Mouse (Mus musculus) liver, embryonic 14.5 days (tissue): ENCODE measurements around the gene Mpped2. TPM values are rescaled to one million over a fixed set of nuclear protein-coding genes. Genes with fewer than 3 reads are reported as not detected.

ENCODE experiments used
- ATAC-seq: fragments of 200-750 bp; cut with Nextera tagmentation; 2 replicates; pipeline ENCODE4 v1.8.0; 2017; ENCODE audit warnings: moderate number of reproducible peaks, mild to moderate bottlenecking, moderate library complexity; ENCODE audit not compliant: insufficient read depth
- DNase-seq, 3 experiments: peaks; one replicate each; pipeline ENCODE4 v3.0.0-alpha.2; 2012 to 2013; ENCODE audit warnings: low read depth in 3 of 3, low spot score in 3 of 3
- H3K27ac ChIP-seq: fragments of 300-500 bp; sonication (generic); 2 replicates; pipeline ENCODE4 v1.5.1; 2014; ENCODE audit warnings: moderate library complexity, mild to moderate bottlenecking, control low read depth, inconsistent platforms
- H3K27me3 ChIP-seq: fragments of 300-500 bp; sonication (generic); 2 replicates; pipeline ENCODE4 v1.6.1; 2014; ENCODE audit warnings: mild to moderate bottlenecking, low read length, moderate library complexity; ENCODE audit not compliant: control insufficient read depth, insufficient read depth
- H3K36me3 ChIP-seq: fragments of 300-500 bp; sonication (generic); replicated peaks from 2 replicates; pipeline ENCODE4 v1.6.1; 2014; ENCODE audit warnings: low read depth; ENCODE audit not compliant: control insufficient read depth, insufficient read depth
- H3K4me1 ChIP-seq, 2 experiments: fragments of 200-500 bp in 1 of 2; fragments of 300-500 bp in 1 of 2; sonication (generic) in 1 of 2; replicated peaks; 2 replicates each; pipeline ENCODE4 v1.6.1; 2012 to 2014; ENCODE audit warnings: antibody characterized with exemption in 1 of 2, inconsistent platforms in 1 of 2, low read length in 1 of 2; ENCODE audit not compliant: control insufficient read depth in 2 of 2, insufficient read depth in 2 of 2
- H3K4me2 ChIP-seq: fragments of 300-500 bp; sonication (generic); 2 replicates; pipeline ENCODE4 v1.6.1; 2014; ENCODE audit warnings: low read depth, mild to moderate bottlenecking, control low read depth, moderate library complexity
- H3K4me3 ChIP-seq, 2 experiments: fragments of 200-500 bp in 1 of 2; fragments of 300-500 bp in 1 of 2; sonication (generic) in 1 of 2; 2 replicates each; pipeline ENCODE4 v1.5.1; 2012 to 2014; ENCODE audit warnings: low read depth in 2 of 2, low read length in 2 of 2, mild to moderate bottlenecking in 2 of 2, control low read depth in 1 of 2, inconsistent platforms in 1 of 2, moderate library complexity in 1 of 2; ENCODE audit not compliant: insufficient read depth in 1 of 2
- H3K9ac ChIP-seq: fragments of 300-500 bp; sonication (generic); replicated peaks from 2 replicates; pipeline ENCODE4 v1.6.1; 2014; ENCODE audit warnings: mild to moderate bottlenecking, control low read depth, moderate library complexity
- H3K9me3 ChIP-seq: fragments of 300-500 bp; sonication (generic); 2 replicates; pipeline ENCODE4 v1.6.1; 2016; ENCODE audit warnings: low read length, mixed read lengths; ENCODE audit not compliant: control insufficient read depth
- CTCF ChIP-seq: IDR thresholded peaks from 2 replicates; pipeline ENCODE4 v1.5.1; 2016; ENCODE audit warnings: antibody characterized with exemption, low read depth, control low read depth
- EP300 ChIP-seq: IDR thresholded peaks from 2 replicates; pipeline ENCODE4 v1.6.1; 2016; ENCODE audit warnings: antibody characterized with exemption, low read depth
- WGBS: fragments of 180-500 bp; shearing (Covaris S2); extraction: QIAGEN DNeasy Blood & Tissue Kit; methylation state at CpG from one replicate; pipeline ENCODE4 v1.1.7; 2014; ENCODE audit not compliant: insufficient replicate concordance; 5-methylcytosine and 5-hydroxymethylcytosine counted together
- polyA plus RNA-seq, 2 experiments: library from polyadenylated mRNA; depleted of rRNA in 1 of 2; stranded (reverse) in 1 of 2; unstranded in 1 of 2; fragments of >200 nt; fragmentation: Nextera tagmentation in 1 of 2; extraction: Ambion mirVana in 1 of 2; gene quantifications; 2 replicates each; pipeline versions ENCODE4 v1.2.1 to v1.2.3; 2012 to 2014

Mpped2 gene
- polyA plus RNA-seq, 2 experiments = 0.67 to 0.68 TPM

GRCm38 (mm10) chr2:106860856-106861679 lies 168.0 kb downstream of the Mpped2 start:
- Histone ChIP-seq H3K27me3 (no peaks in the 10 kb centered on the region), H3K4me3 (no peak overlapping the region), H3K36me3 (no peaks in the 10 kb centered on the region), H3K9me3 (no peaks in the 10 kb centered on the region), H3K27ac (no peak overlapping the region), H3K4me2 (no peak overlapping the region), H3K4me1 (peaks cover 0 to 3% of the 10 kb centered on the region in 2 experiments; a peak in 1 of 4 replicates), H3K9ac (no peak overlapping the region)
- TF ChIP-seq EP300 (no peak), CTCF (no peak)
- WGBS = 72% methylated on average over 21 of the region's 21 CpGs
- no peak for ATAC-seq
- no peak for DNase-seq

- TF ChIP-seq EP300 (no peak), CTCF (no peak)
- no peak overlapping the region for H3K4me2 ChIP-seq
- H3K9ac ChIP-seq = no peak overlapping the region
- H3K27ac ChIP-seq = no peak overlapping the region
- no peaks in the 10 kb centered on the region for H3K27me3 ChIP-seq
- H3K36me3 ChIP-seq = no peaks in the 10 kb centered on the region
- no peaks in the 10 kb centered on the region for H3K4me1 ChIP-seq
- H3K4me3 ChIP-seq = no peak overlapping the region
- WGBS = 42% methylated on average over 11 of the region's 11 CpGs
- H3K9me3 ChIP-seq = no peaks in the 10 kb centered on the region
- DNase-seq = no peak
- ATAC-seq = no peak
Observed at GRCm38 (mm10) chr2:106863050-106863653, 170.1 kb downstream of the Mpped2 start.

DNA sequence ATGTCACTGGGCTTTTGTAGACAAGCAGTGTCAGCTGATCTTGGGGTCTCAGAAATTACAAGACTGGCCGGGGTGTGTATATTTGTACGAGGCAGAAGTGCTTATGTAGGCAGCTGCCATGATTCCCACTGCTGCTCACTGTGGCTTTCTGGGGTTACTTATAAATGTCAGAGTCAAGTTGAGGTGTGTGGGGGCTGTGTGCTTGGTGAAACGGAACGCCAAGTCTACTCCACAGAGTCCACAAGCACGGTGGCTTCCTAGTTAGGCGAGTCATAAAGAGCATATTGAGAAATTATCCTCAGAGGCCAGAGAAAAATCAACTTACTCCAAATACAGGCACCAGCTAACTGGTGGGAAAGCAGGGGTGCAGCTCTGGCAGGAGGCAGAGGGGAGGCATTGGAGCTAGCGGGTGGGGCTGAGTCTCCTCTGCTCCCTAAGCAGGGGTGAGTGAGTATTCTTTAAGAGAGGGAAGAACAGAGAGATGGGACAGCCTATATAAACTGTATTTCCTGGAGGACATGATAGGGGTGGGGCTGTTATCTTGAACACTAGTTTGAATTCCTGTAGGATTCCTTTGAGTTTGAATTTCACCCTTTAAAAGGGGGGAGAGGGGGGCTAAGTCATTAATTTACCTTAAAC lies 172.2 kb downstream of the Mpped2 start:
- Histone ChIP-seq H3K27ac (no peak overlapping the region), H3K9ac (no peak overlapping the region), H3K27me3 (no peaks in the 10 kb centered on the region), H3K4me3 (no peak overlapping the region), H3K36me3 (no peaks in the 10 kb centered on the region), H3K4me1 (no peaks in the 10 kb centered on the region), H3K4me2 (no peak overlapping the region), H3K9me3 (no peaks in the 10 kb centered on the region)
- TF ChIP-seq CTCF = no peak
- no peak for TF ChIP-seq EP300
- ATAC-seq (no peak), DNase-seq (no peak)
- WGBS = 69% methylated on average over 7 of the region's 7 CpGs

DNA sequence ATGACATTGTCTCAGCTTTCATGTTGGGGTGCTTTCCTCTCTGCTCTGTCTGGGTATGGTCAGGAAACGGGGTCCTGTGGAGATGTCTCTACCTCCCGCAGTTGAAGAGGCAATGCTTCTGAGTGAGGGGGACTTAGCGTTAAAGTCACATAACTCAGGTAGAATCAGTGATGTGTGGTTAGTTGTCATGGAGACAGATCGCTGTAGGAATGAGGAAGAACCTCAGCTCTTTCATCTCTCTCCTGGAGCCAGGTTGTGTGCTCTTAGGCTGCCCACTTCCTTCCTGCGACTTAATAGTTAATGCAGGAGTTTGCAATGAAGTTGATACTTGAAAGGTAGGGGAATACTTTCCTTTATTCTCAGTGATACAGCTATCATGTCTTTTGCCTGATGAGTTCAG lies 173.2 kb downstream of the Mpped2 start:
- no peak overlapping the region for H3K4me2 ChIP-seq
- H3K4me1 ChIP-seq = no peaks in the 10 kb centered on the region
- no peak overlapping the region for H3K4me3 ChIP-seq
- H3K27me3 ChIP-seq = no peaks in the 10 kb centered on the region
- TF ChIP-seq CTCF = no peak
- TF ChIP-seq EP300 = no peak
- DNase-seq = no peak
- H3K27ac ChIP-seq = no peak overlapping the region
- no peaks in the 10 kb centered on the region for H3K9me3 ChIP-seq
- 35% methylated on average over 5 of the region's 5 CpGs for WGBS
- H3K9ac ChIP-seq = no peak overlapping the region
- ATAC-seq = no peak
- H3K36me3 ChIP-seq = no peaks in the 10 kb centered on the region

DNA sequence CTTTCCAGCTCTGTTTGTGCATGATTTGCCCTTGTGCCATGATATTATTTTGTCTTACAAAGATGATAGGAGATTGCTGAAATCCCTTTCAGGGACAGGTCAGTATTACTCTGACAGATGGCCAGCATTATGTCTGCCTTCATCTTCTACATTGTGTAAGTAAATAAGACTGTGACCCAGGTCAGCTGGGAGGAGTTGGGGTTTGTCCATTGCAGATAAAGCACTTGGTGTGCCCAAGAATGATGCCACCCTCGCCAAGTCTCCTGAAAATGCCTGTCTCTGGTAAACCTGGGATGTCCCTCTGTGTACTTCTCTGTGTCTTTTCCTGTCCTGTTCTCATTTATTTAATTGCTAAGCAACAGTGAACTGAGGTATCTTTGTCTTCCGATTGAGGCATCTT lies 177.8 kb downstream of the Mpped2 start:
- Histone ChIP-seq H3K9ac (no peak overlapping the region), H3K4me3 (no peak overlapping the region), H3K27me3 (no peaks in the 10 kb centered on the region), H3K36me3 (no peaks in the 10 kb centered on the region), H3K27ac (no peak overlapping the region), H3K4me1 (no peaks in the 10 kb centered on the region), H3K9me3 (no peaks in the 10 kb centered on the region), H3K4me2 (no peak overlapping the region)
- ATAC-seq = no peak
- TF ChIP-seq EP300 (no peak), CTCF (no peak)
- no peak for DNase-seq
- WGBS = 58% methylated on average over 2 of the region's 2 CpGs
